Mouse (Mus musculus) thymus, adult 2 months (tissue): ENCODE measurements at regions not wholly inside any gene's neighbourhood (a gene's known extent, or its start where the extent isn't known, plus 50 kb on each side); places are given as distances from the start of the nearest gene placed in this dataset.

Experiments used
- DNase-seq: peaks from one replicate; pipeline ENCODE4 v3.0.0; 2021
- H3K27ac ChIP-seq: fragments of 200-500 bp; 2 replicates; pipeline ENCODE4 v1.5.1; 2012; ENCODE audit warnings: low read length, control low read depth; ENCODE audit not compliant: control insufficient read depth, insufficient read depth
- H3K27me3 ChIP-seq: fragments of 200-500 bp; 2 replicates; pipeline ENCODE4 v1.6.1; 2012; ENCODE audit warnings: mild to moderate bottlenecking, low read length, moderate library complexity, mixed read lengths; ENCODE audit not compliant: control insufficient read depth, insufficient read depth
- H3K36me3 ChIP-seq: fragments of 200-500 bp; 2 replicates; pipeline ENCODE4 v1.6.1; 2012; ENCODE audit warnings: mild to moderate bottlenecking, low read length, moderate library complexity; ENCODE audit not compliant: control insufficient read depth, insufficient read depth
- H3K4me1 ChIP-seq: fragments of 200-500 bp; replicated peaks from 2 replicates; pipeline ENCODE4 v1.6.1; 2012; ENCODE audit warnings: low read length; ENCODE audit not compliant: control insufficient read depth, insufficient read depth
- H3K4me3 ChIP-seq: fragments of 200-500 bp; 2 replicates; pipeline ENCODE4 v1.5.1; 2012; ENCODE audit warnings: mild to moderate bottlenecking, low read length, control low read depth, moderate library complexity; ENCODE audit not compliant: control insufficient read depth, insufficient read depth
- CTCF ChIP-seq: fragments of 200-500 bp; IDR thresholded peaks from 2 replicates; pipeline ENCODE4 v1.5.1; 2012; ENCODE audit warnings: mild to moderate bottlenecking, control low read depth, low read length, moderate library complexity, borderline replicate concordance; ENCODE audit not compliant: control insufficient read depth, poor library complexity, insufficient read depth; ENCODE audit errors: extremely low read depth
- POLR2A ChIP-seq: fragments of 200-500 bp; IDR thresholded peaks from 2 replicates; pipeline ENCODE4 v1.6.1; 2012; ENCODE audit warnings: mild to moderate bottlenecking, low read length, control low read depth, moderate library complexity; ENCODE audit not compliant: control insufficient read depth, poor library complexity, insufficient read depth; ENCODE audit errors: extremely low read depth
- WGBS: fragments of 180-500 bp; shearing (Covaris S2); methylation state at CpG from one replicate; pipeline ENCODE4 v1.1.7; 2018; 5-methylcytosine and 5-hydroxymethylcytosine counted together

DNA sequence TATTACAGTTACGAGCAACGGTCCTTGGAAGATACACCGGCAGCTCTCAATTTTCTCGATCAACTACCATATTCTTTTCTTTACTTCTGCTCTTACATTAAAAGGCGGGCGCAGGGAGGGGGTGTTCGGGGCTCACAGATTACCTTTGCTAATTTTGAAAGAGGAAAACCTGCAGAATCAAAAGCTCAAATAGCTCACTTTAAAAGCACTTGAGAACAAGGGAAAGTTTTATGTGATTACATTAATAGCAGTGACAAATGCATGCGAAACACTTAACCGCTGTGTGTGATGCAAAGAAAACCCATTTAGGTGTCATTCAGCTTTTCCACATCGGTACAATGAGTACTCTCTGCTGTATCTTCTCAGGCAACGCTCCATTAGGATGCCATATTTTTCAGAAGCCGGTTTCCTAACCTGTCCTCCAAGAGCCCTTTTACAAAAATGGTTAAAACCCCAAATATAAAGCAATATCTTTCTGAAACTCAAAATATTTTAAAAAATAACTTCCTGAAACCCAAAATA, 412.2 kb downstream of the Klf5 start:
- Histone ChIP-seq H3K4me3 (no peak overlapping the region), H3K4me1 (no peaks in the 10 kb centered on the region), H3K36me3 (no peaks in the 10 kb centered on the region), H3K27ac (no peak overlapping the region), H3K27me3 (no peaks in the 10 kb centered on the region)
- no peak for TF ChIP-seq POLR2A
- no peak for TF ChIP-seq CTCF
- DNase-seq = no peak
- WGBS = 93% methylated on average over 12 of the region's 12 CpGs

DNA sequence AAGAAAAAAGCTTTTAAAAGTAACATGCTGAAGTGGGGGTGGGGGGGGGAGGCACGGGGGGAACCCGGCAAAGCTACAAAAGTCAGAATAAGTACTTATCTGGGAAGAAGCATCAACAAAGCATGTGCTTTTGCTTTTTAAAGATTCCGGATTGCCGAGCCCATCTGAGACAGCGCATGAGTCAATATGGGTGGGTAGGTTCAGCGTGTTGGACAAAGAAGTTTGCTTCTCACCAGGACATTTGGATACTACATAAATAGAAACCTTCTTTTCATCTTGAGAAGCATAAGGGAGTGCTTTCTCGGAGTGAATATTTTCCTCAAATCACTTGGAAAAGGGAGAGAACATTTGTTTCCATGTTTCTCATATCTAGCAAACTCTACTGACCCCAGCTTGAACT, 414.1 kb downstream of the Klf5 start:
- H3K27me3 ChIP-seq = no peaks in the 10 kb centered on the region
- 89% methylated on average over 7 of the region's 7 CpGs for WGBS
- DNase-seq = no peak
- no peak overlapping the region for H3K27ac ChIP-seq
- TF ChIP-seq CTCF (no peak), POLR2A (no peak)
- H3K4me1 ChIP-seq = no peaks in the 10 kb centered on the region
- no peaks in the 10 kb centered on the region for H3K36me3 ChIP-seq
- no peak overlapping the region for H3K4me3 ChIP-seq

DNA sequence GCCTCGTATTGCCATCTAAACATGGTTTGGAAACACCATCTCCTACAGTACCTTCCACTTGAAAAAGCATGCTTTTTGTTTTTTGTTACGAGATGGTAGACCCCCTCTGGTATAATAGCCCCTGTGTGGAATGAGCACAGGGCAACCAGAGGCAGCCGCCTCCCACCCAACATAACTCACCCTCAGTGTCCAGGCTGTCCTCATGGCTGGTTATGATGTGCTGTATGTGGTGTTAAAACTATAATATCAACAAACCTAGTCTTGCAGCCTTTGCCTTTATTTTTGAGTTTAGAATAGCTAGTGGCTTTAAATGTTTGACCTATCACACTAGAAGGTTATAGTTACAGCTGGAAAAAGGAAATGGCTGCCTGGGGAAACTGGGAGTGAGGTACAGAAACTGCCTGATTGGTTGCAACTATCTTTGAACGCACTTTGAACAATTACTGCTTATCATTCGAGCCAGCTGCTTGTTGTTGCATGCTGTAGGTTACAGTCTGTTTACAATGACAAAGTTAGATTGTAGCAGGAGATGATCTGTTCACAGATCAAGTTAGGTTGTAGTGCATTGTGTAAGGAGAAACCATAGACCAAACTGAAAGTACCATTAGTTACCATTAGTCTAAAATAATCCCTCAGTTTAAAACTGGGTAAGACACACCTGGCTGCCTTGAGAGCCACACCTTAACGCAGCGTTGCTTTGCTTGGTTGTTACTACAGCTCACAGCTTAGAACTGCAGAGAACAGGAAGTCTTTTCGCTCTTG, 414.8 kb downstream of the Klf5 start:
- DNase-seq = no peak
- no peak overlapping the region for H3K4me3 ChIP-seq
- TF ChIP-seq CTCF (no peak), POLR2A (no peak)
- H3K4me1 ChIP-seq = no peaks in the 10 kb centered on the region
- no peaks in the 10 kb centered on the region for H3K36me3 ChIP-seq
- no peak overlapping the region for H3K27ac ChIP-seq
- H3K27me3 ChIP-seq = no peaks in the 10 kb centered on the region
- WGBS = 82% methylated on average over 8 of the region's 8 CpGs

DNA sequence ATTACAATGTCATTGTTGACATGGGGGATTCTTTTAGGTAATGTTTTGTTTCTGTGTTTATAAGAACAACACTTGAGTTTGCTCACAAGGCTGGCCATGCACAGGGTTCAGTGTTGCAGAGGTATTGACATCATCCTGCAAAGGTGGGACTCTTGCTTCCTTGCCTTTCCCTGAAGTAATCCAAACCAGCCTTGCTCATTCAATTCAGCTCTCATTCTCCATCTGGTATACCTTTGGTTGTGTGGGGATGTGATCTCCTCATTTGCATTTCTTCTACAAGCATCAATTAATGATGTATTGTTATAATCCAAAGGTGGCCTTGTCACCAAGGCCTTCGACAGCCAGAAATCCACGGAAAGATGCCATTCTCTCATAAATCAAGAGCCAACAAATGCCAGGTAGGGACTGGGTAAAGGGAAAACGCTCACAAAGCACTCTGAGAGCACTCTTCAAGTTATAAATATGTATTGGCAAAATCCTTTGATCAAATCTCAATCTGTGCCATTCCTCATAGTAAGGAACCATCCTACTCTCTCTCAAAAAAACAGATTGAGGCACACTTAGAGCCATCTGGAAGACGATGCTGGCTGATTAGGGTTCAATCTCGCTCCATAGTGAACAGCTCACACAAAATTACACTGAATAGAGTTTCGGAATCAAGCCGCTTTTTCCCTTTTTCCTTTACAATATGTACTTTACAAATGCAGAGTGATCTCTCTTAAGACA, 435.1 kb downstream of the Klf5 start:
- Histone ChIP-seq H3K36me3 (no peaks in the 10 kb centered on the region), H3K4me1 (no peaks in the 10 kb centered on the region), H3K27me3 (no peaks in the 10 kb centered on the region), H3K4me3 (no peak overlapping the region), H3K27ac (no peak overlapping the region)
- TF ChIP-seq CTCF (no peak), POLR2A (no peak)
- 91% methylated on average over 7 of the region's 7 CpGs for WGBS
- DNase-seq = no peak

DNA sequence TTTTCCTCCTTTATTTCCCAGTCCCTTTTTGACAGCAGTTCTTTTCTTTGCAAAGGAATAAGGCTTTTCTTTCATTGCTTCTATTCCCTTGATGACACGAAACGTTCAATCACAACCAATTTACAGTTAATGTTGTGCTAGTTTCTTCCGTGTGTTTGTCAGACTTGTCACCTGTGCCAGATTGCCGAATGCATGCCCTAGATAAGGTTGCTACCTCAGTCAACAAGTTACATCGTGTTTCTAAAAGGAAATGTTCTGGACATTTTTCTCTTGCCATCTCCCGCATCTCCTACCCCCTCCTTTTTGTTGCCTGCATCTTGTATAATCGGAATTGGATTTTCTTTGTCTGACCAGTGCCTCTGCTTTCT, 435.7 kb downstream of the Klf5 start:
- H3K4me3 ChIP-seq = no peak overlapping the region
- H3K4me1 ChIP-seq = no peaks in the 10 kb centered on the region
- no peak for DNase-seq
- H3K36me3 ChIP-seq = no peaks in the 10 kb centered on the region
- whole genome bisulfite sequencing = 90% methylated on average over 7 of the region's 7 CpGs
- H3K27me3 ChIP-seq = no peaks in the 10 kb centered on the region
- no peak overlapping the region for H3K27ac ChIP-seq
- no peak for TF ChIP-seq POLR2A
- TF ChIP-seq CTCF = no peak

DNA sequence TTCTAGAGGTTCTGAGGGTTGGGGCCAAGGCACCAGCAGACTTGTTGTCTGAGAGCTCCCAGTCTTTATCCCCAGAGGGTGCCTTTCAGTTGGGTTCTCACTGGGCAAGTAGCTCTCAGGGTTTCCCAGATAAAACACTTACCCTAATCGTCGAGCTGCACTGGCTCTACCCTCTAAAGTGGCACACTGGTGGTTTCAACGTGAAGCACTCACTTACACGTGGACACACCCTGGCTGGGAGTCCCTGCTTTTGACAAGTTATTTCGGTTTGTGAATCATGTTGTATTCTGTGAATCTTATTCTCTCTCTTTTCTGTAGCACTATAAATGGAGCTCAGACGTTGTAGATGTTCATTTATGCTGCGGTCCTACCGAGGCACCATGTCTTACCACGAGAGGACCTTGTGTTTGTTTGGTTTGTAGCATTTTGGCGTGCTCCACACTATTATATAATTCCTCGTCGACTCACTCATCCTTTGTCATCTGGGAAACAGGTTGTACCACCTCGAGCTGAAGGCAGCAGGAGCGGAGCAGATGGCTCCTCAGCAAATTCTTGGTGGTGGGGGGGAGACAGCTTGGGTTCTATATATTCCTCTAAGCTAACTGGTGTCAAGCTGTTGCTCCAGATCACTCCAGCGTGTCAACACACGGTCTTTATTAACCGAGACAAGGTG, 445.3 kb downstream of the Klf5 start:
- Histone ChIP-seq H3K4me3 (no peak overlapping the region), H3K36me3 (no peaks in the 10 kb centered on the region), H3K27ac (no peak overlapping the region), H3K4me1 (no peaks in the 10 kb centered on the region), H3K27me3 (no peaks in the 10 kb centered on the region)
- DNase-seq = no peak
- 91% methylated on average over 17 of the region's 17 CpGs for WGBS
- no peak for TF ChIP-seq CTCF
